Mouse (Mus musculus) bone marrow, adult 2 months (tissue): Measurements from ENCODE around the gene Abcc9. TPM values are rescaled to one million over a fixed set of nuclear protein-coding genes. Genes with fewer than 3 reads are reported as not detected.

Experiments used
- H3K27ac ChIP-seq: fragments of 200-500 bp; 2 replicates; pipeline ENCODE4 v1.5.1; 2012; ENCODE audit warnings: low read depth, mild to moderate bottlenecking, control low read depth, inconsistent platforms, low read length; ENCODE audit not compliant: control insufficient read depth, poor library complexity, insufficient read depth
- H3K4me1 ChIP-seq: fragments of 200-500 bp; 2 replicates; pipeline ENCODE4 v1.6.1; 2011; ENCODE audit warnings: low read length; ENCODE audit not compliant: control insufficient read depth, insufficient read depth
- H3K4me3 ChIP-seq: fragments of 200-500 bp; replicated peaks from 2 replicates; pipeline ENCODE3; 2011; ENCODE audit warnings: mild to moderate bottlenecking, low read depth, low read length, control low read depth; ENCODE audit not compliant: control insufficient read depth
- CTCF ChIP-seq: fragments of 200-500 bp; IDR thresholded peaks from 2 replicates; pipeline ENCODE4 v1.5.1; 2011; ENCODE audit warnings: low read length, control low read depth; ENCODE audit not compliant: control insufficient read depth, insufficient read depth
- POLR2A ChIP-seq: fragments of 200-500 bp; IDR thresholded peaks from 2 replicates; pipeline ENCODE4 v1.6.1; 2011; ENCODE audit warnings: low read depth, mild to moderate bottlenecking, control low read depth, low read length, borderline replicate concordance; ENCODE audit not compliant: control insufficient read depth
- WGBS: fragments of 180-500 bp; shearing (Covaris S2); methylation state at CpG from one replicate; pipeline ENCODE4 v1.1.7; 2018; 5-methylcytosine and 5-hydroxymethylcytosine counted together
- polyA plus RNA-seq: library from polyadenylated mRNA; stranded (reverse); fragments of >200 nt; gene quantifications from 2 replicates; pipeline ENCODE4 v1.2.4, GENCODE M21; 2011; ENCODE audit warnings: low replicate concordance; ENCODE audit not compliant: missing spikeins, insufficient read depth, insufficient read length

The Abcc9 gene
- polyA plus RNA-seq, 1 experiment: 3.8 TPM

DNA sequence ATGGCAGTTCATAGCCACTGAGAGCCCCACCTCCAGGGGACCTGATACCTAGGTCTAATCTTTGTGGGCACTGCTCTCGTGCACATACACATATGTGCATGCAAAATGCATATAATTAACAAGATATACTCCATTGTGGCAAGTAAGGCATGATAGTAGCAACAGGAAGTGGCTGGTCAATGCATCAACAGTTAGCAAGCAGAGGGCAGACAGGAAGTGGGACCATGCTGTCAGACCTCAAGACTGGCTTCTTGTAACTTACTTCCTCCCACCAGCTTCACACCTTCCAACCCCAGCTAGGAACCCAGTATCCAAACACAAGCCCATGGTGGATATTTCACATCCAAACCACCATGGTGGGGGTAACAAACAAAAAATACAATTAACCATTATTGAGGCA, 141.0 kb downstream of the Abcc9 start:
- Histone ChIP-seq H3K27ac (no peak overlapping the region), H3K4me3 (no peak overlapping the region), H3K4me1 (peaks cover 2% of the 10 kb centered on the region; the same call in 1 of the 2 replicates)
- 3% methylated on average over 1 of the region's 1 CpGs for WGBS
- TF ChIP-seq POLR2A: no peak
- no peak for TF ChIP-seq CTCF

DNA sequence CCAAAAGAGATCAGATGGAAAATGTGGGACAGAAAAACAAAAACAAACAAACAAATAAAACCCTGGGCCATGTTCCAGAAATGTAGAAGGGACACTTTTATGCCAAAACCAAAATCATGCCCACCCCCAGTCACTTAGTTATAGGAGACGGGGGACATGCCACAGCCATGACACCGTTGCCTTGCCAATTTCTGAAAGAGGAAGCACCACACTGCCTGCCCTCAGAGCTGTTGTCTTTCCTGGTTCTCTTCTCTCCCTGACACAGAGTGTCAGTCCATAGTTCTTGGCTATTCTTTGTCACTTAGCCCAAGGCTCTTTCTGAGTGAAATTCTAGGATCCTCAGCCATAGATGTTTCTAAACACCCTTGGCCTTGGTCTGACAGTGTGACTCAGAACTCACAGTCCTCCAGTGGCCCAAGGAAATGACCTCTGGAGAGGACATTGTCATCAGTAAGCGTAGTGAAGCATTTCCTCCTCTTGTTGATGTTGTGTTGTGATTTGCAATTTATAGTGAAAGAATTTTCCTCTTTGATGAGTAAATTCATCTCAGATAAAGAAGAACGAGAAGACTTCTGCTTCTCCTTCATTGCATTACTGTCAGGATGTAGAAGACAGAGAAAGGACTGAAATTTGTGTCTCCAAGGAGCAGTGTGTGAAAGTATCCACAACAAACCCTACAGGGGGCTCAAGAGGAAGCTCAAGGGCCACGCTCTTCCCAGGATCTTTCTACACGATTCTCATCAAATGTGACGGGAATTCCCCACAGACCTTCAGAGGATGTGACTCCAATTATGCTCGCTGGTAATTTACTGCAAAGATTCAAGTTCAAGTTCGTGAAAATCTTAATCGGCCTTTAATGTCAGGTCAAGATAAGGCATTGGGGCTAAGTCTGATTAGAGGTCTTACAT, 143.1 kb downstream of the Abcc9 start:
- Histone ChIP-seq H3K4me1 (peaks cover 3% of the 10 kb centered on the region; the same call in 1 of the 2 replicates), H3K4me3 (no peak overlapping the region), H3K27ac (no peak overlapping the region)
- 65% methylated on average over 10 of the region's 10 CpGs for WGBS
- TF ChIP-seq CTCF: no peak
- no peak for TF ChIP-seq POLR2A

DNA sequence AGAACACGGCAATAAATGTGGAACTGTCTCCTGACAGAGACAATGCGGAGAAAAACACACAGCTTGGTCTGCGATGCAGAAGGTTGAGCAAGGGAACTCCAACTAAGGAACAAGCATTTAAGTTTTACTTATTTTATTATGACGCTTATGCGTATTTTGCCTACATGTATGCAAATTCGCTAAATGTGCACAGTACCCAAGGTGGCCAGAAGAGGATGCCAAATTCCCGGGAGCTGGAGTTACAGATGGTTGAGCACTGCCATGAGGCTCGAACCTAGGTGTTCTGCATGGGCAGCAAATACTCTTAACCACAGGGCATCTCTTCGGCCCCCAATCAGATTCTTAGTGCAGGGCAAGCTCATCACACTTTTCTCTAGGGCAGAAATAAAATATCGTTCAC, 144.0 kb downstream of the Abcc9 start:
- Histone ChIP-seq H3K4me3 (no peak overlapping the region), H3K4me1 (peaks cover 3% of the 10 kb centered on the region; the same call in 1 of the 2 replicates), H3K27ac (no peak overlapping the region)
- 79% methylated on average over 10 of the region's 10 CpGs for WGBS
- no peak for TF ChIP-seq POLR2A
- TF ChIP-seq CTCF: no peak

DNA sequence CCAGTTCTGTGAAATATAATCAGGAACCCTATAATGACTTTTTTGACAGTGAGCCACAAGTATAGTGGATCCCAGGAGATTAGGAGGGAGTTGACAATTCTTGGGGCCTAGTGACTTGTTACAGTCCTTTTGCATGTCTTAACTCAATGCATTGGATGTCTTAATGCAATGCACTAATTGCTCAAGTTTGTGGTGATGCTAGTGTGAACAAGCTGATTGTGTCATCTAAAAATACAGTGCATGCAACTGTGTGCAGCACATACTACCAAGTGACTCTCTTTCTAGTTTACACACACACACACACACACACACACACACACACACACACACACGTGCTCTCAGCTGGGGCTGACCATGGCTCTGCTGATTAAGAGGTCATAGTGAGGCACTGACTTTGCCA, 146.1 kb downstream of the Abcc9 start:
- no peak for TF ChIP-seq POLR2A
- no peak for TF ChIP-seq CTCF
- 35% methylated on average over 1 of the region's 1 CpGs for WGBS
- Histone ChIP-seq H3K4me3 (no peak overlapping the region), H3K4me1 (peaks cover 2% of the 10 kb centered on the region; the same call in 1 of the 2 replicates), H3K27ac (no peak overlapping the region)

DNA sequence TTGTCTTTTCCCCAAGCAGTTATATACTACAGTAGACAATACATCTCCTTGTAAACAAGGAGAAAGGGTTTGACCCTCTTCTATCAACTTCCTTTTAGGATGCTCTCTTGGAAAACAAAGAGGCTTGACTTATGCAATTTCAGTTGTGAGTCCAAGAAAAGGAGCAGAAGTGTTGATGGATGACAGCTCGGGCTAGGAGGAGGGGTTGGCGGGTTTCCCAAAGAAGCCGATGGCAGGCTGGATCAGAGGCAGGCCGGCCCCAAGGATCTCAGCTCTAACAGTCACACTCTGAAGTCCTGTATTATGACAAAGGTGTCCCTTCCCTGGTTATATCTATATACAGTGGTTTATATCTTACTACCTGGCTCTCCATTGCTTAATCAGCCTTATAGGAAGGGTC, 150.6 kb downstream of the Abcc9 start:
- TF ChIP-seq POLR2A: no peak
- 82% methylated on average over 4 of the region's 4 CpGs for WGBS
- no peak overlapping the region for H3K27ac ChIP-seq
- H3K4me1 ChIP-seq: peaks cover 2% of the 10 kb centered on the region; the same call in 1 of the 2 replicates
- H3K4me3 ChIP-seq: no peak overlapping the region

DNA sequence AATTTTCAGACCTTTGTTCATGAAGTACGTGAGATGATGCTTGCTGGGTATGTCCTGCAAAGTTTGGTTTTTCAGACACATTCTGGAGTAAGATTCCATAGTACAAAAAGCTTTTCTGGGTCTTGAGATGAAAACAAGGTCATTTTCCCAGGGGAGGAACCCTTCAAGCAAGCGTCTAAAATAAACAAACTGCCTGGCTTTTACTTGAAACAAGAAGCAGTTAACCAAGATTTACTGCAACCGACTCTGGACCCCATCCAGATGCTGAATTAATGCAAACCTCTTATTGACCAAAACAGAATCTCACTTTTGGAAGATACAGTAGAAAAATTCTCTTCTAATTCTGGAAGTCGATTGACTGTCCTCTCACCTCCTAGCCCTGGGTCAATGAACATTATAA, 151.2 kb downstream of the Abcc9 start:
- H3K27ac ChIP-seq: no peak overlapping the region
- 59% methylated on average over 4 of the region's 4 CpGs for WGBS
- H3K4me1 ChIP-seq: no peaks in the 10 kb centered on the region; the same call in 1 of the 2 replicates
- TF ChIP-seq POLR2A: no peak
- no peak for TF ChIP-seq CTCF
- no peak overlapping the region for H3K4me3 ChIP-seq

DNA sequence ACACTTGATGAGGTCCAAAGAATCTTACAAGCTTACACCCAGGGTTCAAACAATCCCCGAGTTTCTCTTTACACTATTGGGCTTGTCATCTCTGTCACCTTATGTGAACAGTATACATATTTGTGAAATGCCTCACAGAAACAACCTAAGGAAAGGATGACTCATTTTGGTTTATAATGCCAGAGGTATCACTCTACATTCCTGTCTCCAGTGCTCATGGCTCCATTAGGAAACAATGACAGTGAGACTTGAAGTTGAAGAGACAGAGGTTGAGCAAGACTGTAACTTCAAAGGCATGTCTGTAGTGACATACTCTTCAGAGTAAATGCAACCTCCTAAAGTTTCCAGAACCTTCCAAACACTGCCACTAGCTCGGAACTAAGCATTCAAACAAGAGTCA, 153.7 kb downstream of the Abcc9 start:
- Histone ChIP-seq H3K4me1 (no peaks in the 10 kb centered on the region), H3K27ac (no peak overlapping the region), H3K4me3 (no peak overlapping the region)
- WGBS: 78% methylated on average over 2 of the region's 2 CpGs
- TF ChIP-seq POLR2A (no peak), CTCF (no peak)

DNA sequence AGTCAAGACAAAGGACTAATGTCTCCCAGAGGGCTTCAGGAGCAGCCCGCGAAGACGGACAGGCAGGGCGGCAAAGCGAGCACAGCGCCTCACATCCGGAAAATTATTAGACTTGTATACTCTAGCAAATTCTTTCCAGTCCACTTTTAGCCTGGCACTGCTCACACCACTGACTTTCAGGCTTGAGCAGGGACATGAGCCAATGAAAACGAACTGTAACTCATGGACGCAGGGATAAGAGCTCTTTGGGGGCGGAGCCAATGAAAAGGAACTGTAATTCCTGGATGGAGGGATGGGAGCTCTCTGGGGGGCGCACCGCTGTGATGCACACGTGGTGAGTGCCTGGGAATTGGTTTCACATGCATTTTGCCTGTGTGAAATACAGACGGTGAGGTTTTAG, 157.0 kb downstream of the Abcc9 start:
- H3K27ac ChIP-seq: no peak overlapping the region
- H3K4me3 ChIP-seq: no peak overlapping the region
- WGBS: 69% methylated on average over 14 of the region's 14 CpGs
- no peak for TF ChIP-seq CTCF
- no peak for TF ChIP-seq POLR2A
- H3K4me1 ChIP-seq: no peaks in the 10 kb centered on the region
